7 mouse cellular contexts compared by ENCODE assay signal in genomic region chr2:165992270-165993172, GRCm38 (mm10). TPM values are rescaled to one million over a fixed set of nuclear protein-coding genes. Genes with fewer than 3 reads are reported as not detected.
A peak's percentile ranks its signal among the peaks of the same experiment; 100 is the strongest.
DNase-seq lines count a peak whose midpoint lies in the region; ATAC-seq lines count a peak whose summit lies in the region.

Gene Ncoa3 (plus strand): TSS chr2:165992636.

- peaks cover 6% of the 10 kb centered on the region for H3K36me3 ChIP-seq in embryonic facial prominence, embryonic 10.5 days (replicated peaks)
- peaks cover 5% of the 10 kb centered on the region; the same call in 1 of the 2 replicates for H3K36me3 ChIP-seq in limb, embryonic 10.5 days
- no peaks in the 10 kb centered on the region for H3K36me3 ChIP-seq in midbrain, embryonic 13.5 days

- H3K4me2 ChIP-seq in midbrain, embryonic 13.5 days (replicated peaks) = peak within 1 kb of the TSS; percentile 91

- 3% methylated on average over 103 of the region's 103 CpGs for WGBS in embryonic facial prominence, embryonic 10.5 days
- 3% methylated on average over 101 of the region's 103 CpGs for WGBS in limb, embryonic 10.5 days
- 2% methylated on average over 95 of the region's 103 CpGs for WGBS in midbrain, embryonic 13.5 days

- no peaks in the 10 kb centered on the region for H3K27me3 ChIP-seq in embryonic facial prominence, embryonic 10.5 days (replicated peaks; ENCODE audit: low read depth, poor library complexity, severe bottlenecking)
- no peaks in the 10 kb centered on the region for H3K27me3 ChIP-seq in limb, embryonic 10.5 days (ENCODE audit: low read depth, poor library complexity, severe bottlenecking)
- H3K27me3 ChIP-seq in midbrain, embryonic 13.5 days = no peaks in the 10 kb centered on the region

- H3K4me1 ChIP-seq in embryonic facial prominence, embryonic 10.5 days = peaks cover 38% of the 10 kb centered on the region
- H3K4me1 ChIP-seq in limb, embryonic 10.5 days = peaks cover 20% of the 10 kb centered on the region
- peaks cover 18% of the 10 kb centered on the region for H3K4me1 ChIP-seq in midbrain, embryonic 13.5 days (replicated peaks)

- peak; percentile 96 for DNase-seq in adrenal gland, postnatal 10 days
- DNase-seq in embryonic facial prominence, embryonic 10.5 days (ENCODE audit: low spot score) = peak; percentile 95
- peak; percentile 87 for DNase-seq in kidney, adult 11 months
- DNase-seq in limb, embryonic 10.5 days (ENCODE audit: low spot score) = peak; percentile 94
- peak; percentile 76 for DNase-seq in spleen, adult 12 weeks (ENCODE audit: low spot score)

- ATAC-seq in granulocyte monocyte progenitor cell, adult 5-6 weeks (replicated peaks; ENCODE audit: poor library complexity, severe bottlenecking) = peak; percentile 87
- peak; percentile 91 for ATAC-seq in midbrain, embryonic 13.5 days

- H3K9me3 ChIP-seq in embryonic facial prominence, embryonic 10.5 days = no peaks in the 10 kb centered on the region
- no peaks in the 10 kb centered on the region for H3K9me3 ChIP-seq in limb, embryonic 10.5 days (replicated peaks)
- H3K9me3 ChIP-seq in midbrain, embryonic 13.5 days = no peaks in the 10 kb centered on the region

- peak within 1 kb of the TSS; percentile 98 for H3K9ac ChIP-seq in midbrain, embryonic 13.5 days (replicated peaks)

- peak within 1 kb of the TSS; percentile 84 for H3K4me3 ChIP-seq in embryonic facial prominence, embryonic 10.5 days
- H3K4me3 ChIP-seq in limb, embryonic 10.5 days = peak within 1 kb of the TSS; percentile 93
- peak within 1 kb of the TSS; percentile 95 for H3K4me3 ChIP-seq in midbrain, embryonic 13.5 days (replicated peaks)

- peak within 1 kb of the TSS; percentile 94 for H3K27ac ChIP-seq in embryonic facial prominence, embryonic 10.5 days (replicated peaks)
- H3K27ac ChIP-seq in limb, embryonic 10.5 days = peak within 1 kb of the TSS; percentile 91
- H3K27ac ChIP-seq in midbrain, embryonic 13.5 days = peak within 1 kb of the TSS; percentile 91

RNA-seq across cellular contexts. Expression of gene Ncoa3, which starts in this region (rescaled TPM):
- 10 to 100 TPM; 24.1 to 31.7 TPM for total RNA-seq in adrenal gland, postnatal 10 days (2021)
- 16.0 TPM in 2 replicates for polyA plus RNA-seq in embryonic facial prominence, embryonic 10.5 days (2016; fragmentation: Nextera tagmentation; extraction: Ambion mirVana)
- 17.4 and 19.9 TPM in 2 replicates for total RNA-seq in granulocyte monocyte progenitor cell, adult 5-6 weeks (2014; fragmentation: Nextera tagmentation)
- 16.1 and 20.8 TPM in 2 replicates for total RNA-seq in granulocyte monocyte progenitor cell, adult 5-6 weeks (2017)
- 15.5 and 15.7 TPM in 2 replicates for polyA plus RNA-seq in limb, embryonic 10.5 days (2016; fragmentation: Nextera tagmentation; extraction: Ambion mirVana)
- polyA plus RNA-seq in midbrain, embryonic 13.5 days (2015; fragmentation: Nextera tagmentation; extraction: Ambion mirVana) = 14.3 and 14.4 TPM in 2 replicates

Comparison
In these comparisons a context has a peak if more than half of its experiments do, and no peak if none do; other contexts are left out.
1. Peak in every context shown above with its lines: DNase-seq, ATAC-seq, H3K4me3 ChIP-seq and H3K27ac ChIP-seq.